Mouse (Mus musculus): ENCODE data around the gene Setd1a. TPM values are rescaled to one million over a fixed set of nuclear protein-coding genes. Genes with fewer than 3 reads are reported as not detected.

The Setd1a gene
- total and polyA plus RNA-seq, 3 experiments = 4.5 to 51.0 (median 9.8) TPM

- TF ChIP-seq CHD2 (IDR thresholded peaks at IDR 0.05; ENCODE audit: low read length) = no peak
Measured at GRCm38 (mm10) chr7:127820836-127821509, 44.5 kb downstream of the Setd1a start (continued).

GRCm38 (mm10) chr7:127822494-127822893 lies 46.0 kb downstream of the Setd1a start:
- Histone ChIP-seq H3K27me3 (replicated peaks) (no peaks in the 10 kb centered on the region), H3K4me3 (replicated peaks in 1 of 3; ENCODE audit: low read depth in 2 of 3, low read length in 2 of 3, poor library complexity in 1 of 3) (no peak overlapping the region), H3K79me2 (replicated peaks; ENCODE audit: control insufficient read depth, extremely low read depth, insufficient read depth, poor library complexity, severe bottlenecking) (no peaks in the 10 kb centered on the region), H3K4me2 (ENCODE audit: insufficient read depth, low read depth, poor library complexity, severe bottlenecking) (no peak overlapping the region), H3K27ac (ENCODE audit: insufficient read depth, low read depth) (no peak overlapping the region), H3K9ac (ENCODE audit: insufficient read depth, low read depth) (no peak overlapping the region), H3K4me1 (ENCODE audit: control insufficient read depth in 1 of 2, insufficient read depth in 2 of 2) (peaks cover 4 to 31% of the 10 kb centered on the region in 2 experiments; a peak in 3 of 4 replicates), H3K9me3 (replicated peaks; ENCODE audit: low read length) (no peaks in the 10 kb centered on the region), H3K36me3 (replicated peaks in 1 of 2; ENCODE audit: control insufficient read depth in 1 of 2, insufficient read depth in 1 of 2, low read length in 1 of 2) (no peaks in the 10 kb centered on the region)
- DNase-seq (ENCODE audit: extremely low read depth) = no peak
- in situ Hi-C loops (cut with MboI; ENCODE audit: low pct_ligation_motif_present, low pct_unique_long_range_greater_than_20kb, low sequenced_read_pairs) = no loop called here
- TF ChIP-seq USF2 (conservative IDR thresholded peaks at IDR 0.05; ENCODE audit: low read depth, low read length) (no peak), BHLHE40 (IDR thresholded peaks at IDR 0.05; ENCODE audit: low read depth, low read length) (no peak), MYC (IDR thresholded peaks at IDR 0.05; ENCODE audit: low read depth, low read length) (no peak), KAT2A (IDR thresholded peaks at IDR 0.05; ENCODE audit: insufficient replicate concordance, low read length) (no peak), JUN (IDR thresholded peaks at IDR 0.05; ENCODE audit: insufficient read depth, low read depth, low read length) (no peak)
- dilution Hi-C loops (cut with MboI; ENCODE audit: extremely low pct_ligation_motif_present, extremely low pct_unique_long_range_greater_than_20kb, low sequenced_read_pairs) = no loop called here

DNA sequence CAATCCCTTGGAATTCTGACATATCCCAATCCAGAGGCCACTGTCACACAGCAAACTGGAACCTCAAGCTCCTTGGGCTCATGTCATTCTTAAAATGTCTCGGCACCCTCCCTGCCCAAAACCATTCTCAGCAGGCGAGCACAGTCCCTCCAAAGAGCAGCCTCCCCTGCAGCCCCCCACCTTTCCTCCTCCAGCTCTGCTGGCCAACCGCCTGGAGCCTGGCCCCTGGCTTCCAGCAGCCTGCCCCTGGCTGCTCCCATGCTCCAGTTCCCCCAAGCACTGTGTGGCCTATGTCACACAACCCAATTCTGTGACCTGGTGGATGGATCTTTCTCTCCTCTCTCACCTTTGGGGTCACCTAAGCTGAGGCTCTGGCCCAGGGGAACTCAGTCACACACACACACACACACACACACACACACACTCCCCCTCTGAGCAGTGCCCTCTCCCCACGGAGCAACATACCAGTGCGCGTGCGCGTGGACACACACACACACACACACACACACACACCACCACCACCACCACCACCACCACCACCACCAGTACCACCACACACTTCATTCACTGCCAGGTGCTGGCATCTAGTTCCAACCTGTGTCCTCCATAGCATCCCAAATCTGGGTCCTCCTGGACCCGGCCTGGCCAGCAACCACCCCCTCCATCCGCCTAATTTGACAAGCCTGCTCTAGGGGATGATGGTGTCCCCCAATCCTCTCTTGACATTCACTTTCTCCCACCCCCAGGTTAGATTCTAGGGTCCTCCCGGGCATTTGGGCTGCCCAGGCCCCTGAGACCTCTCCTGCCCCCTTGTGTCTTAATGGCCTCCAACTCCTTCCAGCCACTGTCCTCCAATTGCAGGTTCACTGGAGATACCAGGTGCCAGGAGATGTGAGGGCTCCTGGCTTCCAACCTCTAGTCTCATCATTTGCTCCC lies 47.0 kb downstream of the Setd1a start:
- dilution Hi-C loops (cut with MboI; ENCODE audit: extremely low pct_ligation_motif_present, extremely low pct_unique_long_range_greater_than_20kb, low sequenced_read_pairs) = no loop called here
- TF ChIP-seq MEF2A (IDR thresholded peaks at IDR 0.05; ENCODE audit: borderline replicate concordance, low read depth, low read length) (no peak), NRF1 (IDR thresholded peaks at IDR 0.05; ENCODE audit: low read depth, low read length) (no peak), MXI1 (IDR thresholded peaks at IDR 0.05; ENCODE audit: low read depth, low read length) (no peak), TBP (conservative IDR thresholded peaks at IDR 0.05; ENCODE audit: low read depth, low read length) (no peak), USF2 (conservative IDR thresholded peaks at IDR 0.05; ENCODE audit: low read depth, low read length) (no peak), JUN (IDR thresholded peaks at IDR 0.05; ENCODE audit: insufficient read depth, low read depth, low read length) (no peak), GABPA (IDR thresholded peaks at IDR 0.05; ENCODE audit: insufficient replicate concordance, low read depth, low read length) (no peak), CTCF (conservative IDR thresholded peaks at IDR 0.05 in 1 of 2, IDR thresholded peaks at IDR 0.05 in 1 of 2; ENCODE audit: low read depth in 2 of 2, low read length in 2 of 2) (no peak), CHD1 (IDR thresholded peaks at IDR 0.05; ENCODE audit: low read depth, low read length) (no peak), TCF12 (IDR thresholded peaks at IDR 0.05; ENCODE audit: low read depth, low read length) (no peak), JUND (conservative IDR thresholded peaks at IDR 0.05; ENCODE audit: low read depth, low read length) (no peak), ZMIZ1 (IDR thresholded peaks at IDR 0.05; ENCODE audit: low read depth, low read length) (no peak), POLR2A (IDR thresholded peaks at IDR 0.05; ENCODE audit: low read depth, low read length) (no peak), SMC3 (IDR thresholded peaks at IDR 0.05; ENCODE audit: low read depth, low read length) (no peak), MYC (IDR thresholded peaks at IDR 0.05; ENCODE audit: low read depth, low read length) (no peak), IRF4 (IDR thresholded peaks at IDR 0.05; ENCODE audit: low read depth, low read length) (no peak), CHD2 (IDR thresholded peaks at IDR 0.05; ENCODE audit: low read length) (no peak), RCOR1 (conservative IDR thresholded peaks at IDR 0.05; ENCODE audit: low read depth, low read length) (no peak), UBTF (IDR thresholded peaks at IDR 0.05; ENCODE audit: low read depth, low read length) (no peak)
- in situ Hi-C loops (cut with MboI; ENCODE audit: low pct_ligation_motif_present, low pct_unique_long_range_greater_than_20kb, low sequenced_read_pairs) = no loop called here
- Histone ChIP-seq H3K4me1 (ENCODE audit: control insufficient read depth in 1 of 2, insufficient read depth in 2 of 2) (peaks cover 4 to 28% of the 10 kb centered on the region in 2 experiments; a peak in 3 of 4 replicates), H3K4me3 (replicated peaks in 1 of 3; ENCODE audit: low read depth in 2 of 3, low read length in 2 of 3, poor library complexity in 1 of 3) (no peak overlapping the region), H3K4me2 (ENCODE audit: insufficient read depth, low read depth, poor library complexity, severe bottlenecking) (no peak overlapping the region), H3K27ac (ENCODE audit: insufficient read depth, low read depth) (no peak overlapping the region), H3K36me3 (replicated peaks in 1 of 2; ENCODE audit: control insufficient read depth in 1 of 2, insufficient read depth in 1 of 2, low read length in 1 of 2) (no peaks in the 10 kb centered on the region), H3K9me3 (replicated peaks; ENCODE audit: low read length) (no peaks in the 10 kb centered on the region), H3K9ac (ENCODE audit: insufficient read depth, low read depth) (no peak overlapping the region), H3K79me2 (replicated peaks; ENCODE audit: control insufficient read depth, extremely low read depth, insufficient read depth, poor library complexity, severe bottlenecking) (no peaks in the 10 kb centered on the region), H3K27me3 (replicated peaks) (no peaks in the 10 kb centered on the region)
- no peak for DNase-seq (ENCODE audit: extremely low read depth)

Data from CH12.LX (cell line).